Mouse (Mus musculus): ENCODE measurements around the gene Tmem178b.

- TF ChIP-seq CTCF (IDR thresholded peaks at IDR 0.05; ENCODE audit: borderline replicate concordance, insufficient read depth, low read length) (no peak), POLR2A (IDR thresholded peaks at IDR 0.05; ENCODE audit: low read depth, low read length) (no peak)
These were observed 17.7 kb downstream of the Tmem178b start for GRCm38 (mm10) chr6:39890811-39891210.

All from embryonic fibroblast, embryonic 13.5 days (primary cell).